Mouse (Mus musculus): Measurements from ENCODE around the gene Kdm2b.

GRCm38 (mm10) chr5:122920557-122920956 is 69.1 kb downstream of the Kdm2b start:
- TF ChIP-seq CTCF (IDR thresholded peaks at IDR 0.05 in 2 of 3, conservative IDR thresholded peaks at IDR 0.05 in 1 of 3; ENCODE audit: control insufficient read depth in 1 of 3, insufficient read depth in 1 of 3, low read depth in 2 of 3, low read length in 3 of 3, poor library complexity in 1 of 3, severe bottlenecking in 1 of 3) (no peak), MYB (IDR thresholded peaks at IDR 0.05; ENCODE audit: low read depth, low read length) (no peak), CHD2 (IDR thresholded peaks at IDR 0.05; ENCODE audit: low read length) (no peak), CHD1 (IDR thresholded peaks at IDR 0.05; ENCODE audit: low read depth, low read length) (no peak), POLR2A (IDR thresholded peaks at IDR 0.05; ENCODE audit: control insufficient read depth in 1 of 2, insufficient read depth in 1 of 2, low read depth in 1 of 2, low read length in 2 of 2, poor library complexity in 1 of 2) (no peak), BHLHE40 (IDR thresholded peaks at IDR 0.05; ENCODE audit: borderline replicate concordance, low read depth, low read length) (no peak), MAFK (IDR thresholded peaks at IDR 0.05; ENCODE audit: borderline replicate concordance, low read depth, low read length) (no peak)

Measured in MEL (cell line).